Mouse (Mus musculus) thymus, postnatal 4 days (tissue): Measurements from ENCODE around the gene Cd180.
"Not testable (repeated sequence)": the region's sequence is repeated elsewhere in the genome, so short reads cannot be mapped to it uniquely, and the experiment has no call there.

ENCODE experiments used
- DNase-seq: peaks from one replicate; pipeline ENCODE4 v3.0.0; 2021

Cd180 gene

DNA sequence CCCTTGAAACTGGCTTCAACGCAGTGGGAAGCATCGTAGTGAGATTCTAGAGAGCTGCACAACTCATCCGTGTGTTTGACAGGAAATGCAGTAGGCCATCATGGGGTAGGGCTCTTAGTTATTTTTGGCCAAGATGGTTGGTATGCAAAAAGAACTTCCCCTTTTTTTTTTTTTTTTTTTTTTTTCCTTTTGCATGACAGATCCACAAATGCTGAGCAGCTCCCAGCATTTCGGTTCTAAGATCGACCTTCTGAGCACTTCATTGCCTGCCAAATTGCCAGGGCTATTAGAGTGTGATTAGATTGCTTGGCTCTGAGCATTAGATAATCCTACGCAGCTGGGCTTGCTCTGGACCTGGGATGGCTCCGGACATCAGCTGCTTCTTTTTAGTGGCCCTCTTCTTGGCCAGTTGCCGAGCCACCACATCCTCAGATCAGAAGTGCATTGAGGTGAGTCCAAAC is at the start of gene Cd180:
Cd180 (plus strand) TSS at position 218 of the 461 bp plus-strand sequence.
- DNase-seq: no peak

DNA sequence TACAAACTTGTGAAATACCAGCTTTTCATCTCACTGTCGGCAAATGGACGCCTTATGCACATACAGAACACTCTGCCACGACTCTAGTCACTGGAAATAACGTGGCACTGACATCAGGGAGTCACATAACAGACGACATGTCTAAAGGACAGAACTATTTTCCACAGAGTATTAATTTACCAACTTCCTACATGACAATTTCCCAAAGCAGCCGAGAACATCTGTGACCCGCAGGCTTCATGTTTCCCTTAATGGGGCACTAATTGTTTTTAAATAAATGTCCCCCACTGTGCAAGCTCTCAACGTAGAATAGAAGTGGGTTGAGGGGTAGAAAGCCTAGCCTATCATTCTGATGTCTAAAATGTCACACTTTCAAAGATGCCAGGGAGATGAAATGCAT is 49.0 kb upstream of the Cd180 start:
- no peak for DNase-seq

DNA sequence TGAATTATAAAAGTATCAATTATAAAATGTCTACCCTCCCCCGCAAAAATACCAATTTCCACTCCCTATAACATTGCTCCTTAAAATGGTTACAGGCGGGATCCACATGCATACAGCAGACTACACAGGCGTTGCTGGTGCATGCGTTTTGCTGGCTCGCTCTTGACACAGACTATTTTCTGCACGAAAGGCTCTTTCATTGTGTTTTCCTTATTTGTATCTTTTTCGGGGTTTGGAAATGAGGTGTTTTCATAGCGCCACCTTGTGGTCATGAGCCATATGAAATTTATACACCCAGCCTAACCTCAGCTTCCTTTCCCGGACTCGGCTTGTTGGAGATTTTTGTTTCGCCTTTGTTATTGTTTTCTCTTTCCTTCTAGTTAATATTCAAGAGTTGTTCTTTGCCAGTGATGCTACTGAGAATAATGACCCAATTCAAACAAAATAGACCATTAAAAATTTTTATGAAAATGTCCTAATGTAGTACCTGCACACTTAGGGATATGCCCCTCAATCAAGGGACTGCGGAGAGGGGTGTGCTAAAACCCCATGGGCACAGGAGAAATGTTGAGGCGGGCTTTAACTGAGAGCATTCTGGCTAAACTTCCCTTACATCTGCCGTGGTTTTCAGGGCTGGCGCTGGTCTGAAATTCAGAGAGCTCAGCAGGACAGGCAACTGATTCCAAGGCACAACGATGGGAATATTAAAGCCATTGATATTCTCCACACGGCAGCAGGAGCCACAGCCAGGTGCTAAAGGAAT is 48.4 kb upstream of the Cd180 start:
- DNase-seq: peak; percentile 79

DNA sequence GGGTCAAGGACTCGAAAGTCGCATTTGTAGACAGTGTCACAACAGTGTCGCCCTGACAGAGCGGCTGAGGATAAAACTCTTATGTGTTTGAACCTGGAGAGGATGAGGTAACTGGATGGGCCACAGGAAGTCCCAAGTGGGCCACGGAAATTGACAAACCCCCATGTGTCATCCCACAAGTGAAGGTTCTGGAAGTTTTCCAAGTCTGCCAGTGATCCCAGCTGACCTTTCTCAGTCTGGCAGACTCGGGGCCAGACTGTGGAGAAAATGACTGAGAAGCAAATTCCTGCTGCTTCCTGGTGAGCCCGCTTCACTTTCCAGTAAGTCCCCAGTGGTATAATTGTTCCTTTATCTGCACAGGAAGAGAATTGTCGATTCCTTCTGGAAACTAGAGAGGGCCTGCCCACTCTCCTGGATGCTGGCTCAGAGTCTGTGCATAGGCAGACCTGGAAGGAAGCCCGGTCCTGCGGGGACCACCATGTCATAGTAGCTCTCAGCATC is 47.0 kb upstream of the Cd180 start:
- DNase-seq: peak; percentile 36

DNA sequence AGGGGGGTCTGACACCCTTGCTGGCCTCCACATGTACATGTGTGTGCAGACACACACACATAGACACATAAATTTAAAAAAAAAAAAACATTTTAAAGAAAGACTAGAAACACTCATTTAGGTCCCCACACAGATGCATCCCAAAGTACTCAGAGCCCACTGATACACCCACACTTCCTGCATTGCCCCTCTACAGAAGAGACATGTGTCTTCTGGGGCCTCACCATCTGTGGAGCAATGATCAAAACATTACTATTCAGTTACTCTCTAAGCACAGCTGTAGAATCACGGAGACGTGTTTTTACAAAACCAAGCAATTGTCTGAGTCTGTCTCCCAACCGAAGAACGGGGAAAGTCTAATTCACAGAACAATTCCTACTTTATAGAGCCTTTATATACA is 45.8 kb upstream of the Cd180 start:
- peak; percentile 44 for DNase-seq

DNA sequence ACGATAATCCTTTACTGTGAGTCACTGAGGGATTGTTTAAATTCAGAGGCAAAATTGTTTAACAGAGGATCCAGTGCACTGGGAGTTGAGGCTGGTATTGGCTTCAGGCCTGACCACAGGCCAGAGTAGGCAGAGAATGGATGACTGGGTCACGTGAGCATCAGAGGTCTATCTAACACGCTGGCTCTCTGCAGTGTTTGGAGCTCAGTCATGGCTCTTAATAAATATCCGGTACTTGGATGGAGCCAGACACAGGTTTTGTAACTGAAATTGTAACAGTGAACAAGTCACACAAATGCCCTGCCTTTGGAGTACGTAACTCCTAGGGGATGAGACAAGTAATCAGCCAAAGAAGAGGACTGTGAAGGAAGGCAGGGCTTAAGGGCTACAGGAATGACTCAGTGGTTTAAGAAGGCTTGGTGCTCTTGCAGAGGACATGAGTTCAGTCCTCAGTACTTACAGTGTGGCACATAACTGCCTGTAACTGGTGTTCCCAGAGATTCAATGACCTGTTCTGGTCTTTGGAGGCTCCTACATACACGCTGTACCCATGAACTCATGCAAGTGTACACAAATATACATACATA is 41.0 kb upstream of the Cd180 start:
- DNase-seq: no peak

DNA sequence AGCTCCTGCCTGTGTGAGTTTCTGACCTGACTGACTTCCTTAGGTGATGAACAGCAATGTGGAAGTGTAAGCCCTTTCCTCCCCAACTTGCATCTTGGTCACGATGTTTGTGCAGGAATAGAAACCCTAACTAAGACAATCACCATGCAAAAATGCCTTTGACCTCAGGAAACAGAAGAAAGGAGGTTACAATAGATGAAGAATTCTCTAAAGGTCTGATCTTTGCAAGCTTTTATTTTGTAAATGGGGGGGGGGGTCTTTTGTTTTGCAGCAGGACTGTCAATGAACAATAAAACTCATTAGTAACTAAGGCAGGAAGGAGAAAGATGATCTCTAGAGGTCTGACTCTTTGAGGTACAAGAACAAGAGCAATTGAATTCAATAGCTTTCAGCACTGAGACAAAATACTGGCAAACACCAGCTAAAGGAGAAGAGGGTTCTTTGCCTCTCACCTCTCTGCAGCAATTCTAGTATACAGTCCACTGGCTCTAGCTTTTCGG is 38.2 kb upstream of the Cd180 start:
- no peak for DNase-seq

DNA sequence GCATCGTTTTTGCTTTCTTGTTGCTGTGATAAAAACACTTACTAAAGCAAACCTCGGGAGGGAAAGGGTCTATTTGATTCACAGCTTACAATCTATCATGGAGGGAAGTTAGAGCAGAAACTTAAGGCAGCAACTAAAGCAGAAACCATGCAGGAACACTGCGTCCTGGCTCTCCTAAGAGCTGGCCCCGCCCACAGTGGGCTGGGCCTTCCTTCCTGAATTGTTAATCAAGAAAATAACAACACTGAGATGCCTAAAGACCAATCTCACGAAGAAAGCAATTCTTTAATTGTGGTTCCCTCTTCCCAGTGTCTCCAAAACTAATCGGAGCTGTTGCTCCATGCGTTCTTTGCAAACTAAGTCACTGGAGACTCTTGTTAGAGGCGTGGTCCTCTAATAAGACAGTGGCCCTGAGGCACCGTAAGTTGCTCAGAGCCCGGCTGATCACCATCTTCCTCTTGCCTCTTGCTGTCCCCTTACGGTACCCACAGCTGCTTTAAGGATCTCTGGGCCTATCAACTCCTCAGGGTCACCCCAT is 37.1 kb upstream of the Cd180 start:
- peak; percentile 55 for DNase-seq

DNA sequence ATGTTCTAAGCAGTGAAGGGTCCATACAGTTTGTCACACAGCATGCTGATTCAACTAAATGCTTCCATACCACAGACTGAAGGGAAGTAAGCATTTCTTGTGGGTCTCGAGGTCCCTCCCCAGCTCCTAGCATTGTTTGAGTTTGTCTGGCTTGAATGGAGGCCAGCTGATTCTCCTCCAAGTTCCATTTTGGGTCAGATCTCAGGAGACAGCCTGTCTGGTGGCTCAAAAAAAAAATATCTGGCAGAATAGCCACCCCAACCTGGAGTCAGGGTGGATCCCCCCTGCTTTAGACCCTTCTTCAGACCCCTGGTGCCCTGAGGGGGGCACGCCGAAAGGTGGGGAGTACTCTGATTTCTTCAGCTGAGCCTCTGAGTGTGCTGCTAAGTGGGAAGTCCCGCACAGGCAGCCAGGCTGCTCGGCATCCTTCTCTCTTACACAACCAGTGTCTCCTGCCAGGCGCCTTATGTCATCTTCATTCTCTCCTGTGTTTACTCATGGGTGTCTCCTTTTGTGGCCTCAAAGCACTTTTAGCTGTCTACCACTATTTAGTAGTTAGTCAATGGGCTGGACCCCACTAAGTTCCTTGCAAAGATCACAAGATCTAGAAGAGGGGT is 35.0 kb upstream of the Cd180 start:
- DNase-seq: no peak

DNA sequence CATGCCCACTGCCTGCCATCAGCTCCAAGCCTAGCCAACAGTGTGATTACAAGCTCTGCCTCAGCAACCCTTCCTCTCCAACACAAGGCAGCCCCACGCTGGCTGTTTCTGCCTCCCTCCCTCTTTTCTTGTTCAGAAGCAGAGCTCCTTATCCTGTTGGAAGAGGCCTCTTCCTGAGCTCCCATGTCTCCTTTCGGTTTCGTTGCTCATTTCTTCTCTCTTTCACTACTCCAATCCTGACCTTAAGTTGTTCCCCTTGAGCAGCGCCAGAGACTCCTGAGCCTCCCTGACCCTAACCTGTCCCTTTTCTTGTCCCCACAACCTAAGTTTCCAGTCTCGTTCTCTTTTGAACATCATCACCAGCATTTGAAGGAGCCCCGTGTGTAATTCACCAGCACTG is 29.3 kb upstream of the Cd180 start:
- DNase-seq: peak; percentile 41

DNA sequence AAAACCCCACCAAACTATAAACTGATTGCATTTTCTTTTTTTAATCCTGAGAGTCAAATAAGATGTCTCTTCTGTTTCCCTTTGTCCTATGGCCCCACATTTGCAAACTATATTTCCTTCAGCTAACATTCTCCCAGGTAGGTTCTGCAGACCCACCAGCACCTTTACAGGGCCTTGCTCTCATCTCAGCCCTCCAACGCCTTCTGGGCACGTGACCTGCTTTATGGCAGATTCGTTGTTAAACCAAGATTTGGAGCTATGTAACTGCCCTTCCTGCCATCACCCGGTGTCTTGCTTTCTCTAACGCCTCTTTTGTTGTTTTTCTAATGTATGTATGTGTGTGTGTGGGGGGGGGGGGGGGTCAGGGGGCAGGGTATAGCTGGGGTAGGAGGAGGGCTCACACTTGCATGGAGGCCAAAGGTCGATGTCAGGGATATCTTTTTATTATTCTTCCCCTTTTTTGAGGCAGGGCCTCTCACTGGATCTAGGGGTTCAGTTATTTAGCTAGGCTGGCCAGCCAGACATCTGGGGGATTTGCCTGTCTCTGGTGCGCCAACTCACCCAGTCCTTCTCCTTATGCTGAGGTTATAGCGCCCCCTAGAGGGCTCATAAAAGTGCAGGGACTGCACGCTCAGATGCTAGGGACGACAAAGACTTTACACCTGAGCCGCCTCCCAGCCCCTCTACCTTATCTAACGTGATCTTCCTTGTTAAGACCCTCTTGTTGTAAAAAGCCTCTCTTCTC is 28.3 kb upstream of the Cd180 start:
- DNase-seq: peak; percentile 89

DNA sequence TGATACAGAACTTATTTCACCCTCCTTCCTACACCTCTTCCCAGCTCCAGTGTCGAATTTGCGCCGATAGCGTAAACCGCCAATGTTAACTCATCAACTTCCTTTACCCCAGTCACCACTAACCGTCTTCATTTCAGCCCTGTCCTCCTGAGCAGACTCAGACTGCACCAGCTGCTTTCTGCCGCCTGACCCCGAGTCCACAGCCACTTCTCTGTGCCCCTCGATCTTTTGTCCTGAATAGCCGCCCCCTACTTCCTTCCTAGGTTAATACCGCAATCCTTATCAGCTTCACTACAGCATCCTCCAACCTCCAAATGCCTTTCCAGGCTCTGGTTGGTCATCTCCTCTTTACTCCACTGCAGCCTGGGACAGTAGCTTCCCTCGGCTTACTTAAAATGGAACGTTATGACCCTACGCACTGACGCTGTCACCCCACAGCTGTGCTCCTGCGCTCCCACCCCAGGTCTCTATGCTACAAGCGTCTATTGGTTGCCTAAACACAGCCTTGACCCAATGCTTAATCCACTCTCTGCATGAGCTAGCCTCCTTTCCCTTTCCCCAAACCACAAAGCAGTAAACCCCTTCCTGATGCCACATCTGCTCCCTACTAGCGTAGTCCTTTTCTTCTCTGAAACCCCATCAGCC is 27.6 kb upstream of the Cd180 start:
- DNase-seq: peak; percentile 63

DNA sequence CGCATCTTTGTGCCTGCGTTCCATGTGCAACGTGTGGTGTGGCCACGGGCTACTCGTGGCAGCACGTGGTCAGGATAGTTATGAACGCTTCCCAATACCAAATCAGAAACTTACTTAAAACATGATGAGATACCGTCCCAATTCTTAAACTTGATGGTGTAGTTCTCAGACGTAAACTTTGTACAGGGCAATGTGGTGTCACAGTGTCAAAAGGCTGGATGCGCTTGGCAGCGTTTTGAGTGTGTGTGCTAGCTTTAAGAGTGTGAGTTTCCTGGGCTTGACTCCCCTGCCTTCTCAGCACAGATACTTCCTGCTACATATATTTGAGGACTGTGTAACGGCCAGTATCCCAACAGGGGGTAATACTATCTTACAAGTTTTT is 27.1 kb upstream of the Cd180 start:
- peak; percentile 56 for DNase-seq

DNA sequence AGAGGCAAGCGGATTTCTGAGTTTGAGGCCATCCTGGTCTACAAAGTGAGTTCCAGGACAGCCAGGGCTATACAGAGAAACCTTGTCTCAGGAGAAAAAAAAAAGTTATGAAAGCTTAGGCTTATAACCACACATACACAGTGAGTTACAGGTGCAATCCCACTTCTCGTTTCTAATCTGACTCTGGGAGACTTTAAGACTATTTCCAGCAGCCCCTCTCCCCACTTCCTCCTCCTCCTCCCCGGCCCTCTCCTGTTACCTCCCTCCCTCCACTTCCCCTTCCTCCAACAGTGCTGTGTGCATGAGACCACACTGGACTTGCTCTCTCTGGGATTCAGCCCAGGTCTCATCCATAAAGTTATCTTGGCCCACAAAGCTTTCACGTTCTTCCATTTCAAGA is 26.6 kb upstream of the Cd180 start:
- DNase-seq: no peak

DNA sequence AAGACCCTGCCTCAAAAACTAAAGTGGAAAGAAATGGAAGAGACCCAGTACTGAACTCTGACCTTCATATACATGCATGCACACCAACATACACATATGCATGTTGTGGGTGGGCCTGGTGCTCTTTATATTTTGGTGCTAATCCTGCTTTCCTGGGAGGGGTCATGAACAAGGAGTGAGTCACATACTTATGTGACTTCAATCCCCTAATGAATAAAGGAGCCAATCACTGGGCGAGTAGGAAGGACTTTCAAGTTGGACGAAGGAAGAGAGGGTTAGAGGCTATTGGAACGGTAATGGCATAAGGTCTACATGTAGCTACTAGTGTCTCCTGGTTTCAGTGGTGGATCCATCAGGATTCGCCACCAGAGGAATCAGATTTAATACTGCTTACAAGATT is 26.0 kb upstream of the Cd180 start:
- DNase-seq: no peak

DNA sequence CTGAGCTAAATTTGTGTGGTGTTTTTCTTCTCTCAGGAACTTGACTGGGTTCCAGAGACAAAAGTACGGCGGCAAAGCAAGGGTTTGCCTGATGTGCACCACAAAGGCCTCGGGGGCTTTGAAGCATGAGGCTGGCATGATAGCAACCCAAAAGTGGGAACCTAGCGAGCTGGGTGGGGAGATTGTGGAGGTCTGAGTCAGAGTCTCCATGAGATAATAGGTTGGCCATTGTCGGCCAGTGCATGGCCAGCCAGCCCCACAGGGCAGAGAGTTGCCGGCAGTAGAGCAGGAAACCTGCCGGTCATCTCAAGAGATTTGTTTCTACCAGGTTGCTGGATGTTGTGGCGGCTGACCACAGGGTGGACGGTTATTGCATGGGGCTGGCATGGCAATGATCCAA is 25.5 kb upstream of the Cd180 start:
- no peak for DNase-seq

DNA sequence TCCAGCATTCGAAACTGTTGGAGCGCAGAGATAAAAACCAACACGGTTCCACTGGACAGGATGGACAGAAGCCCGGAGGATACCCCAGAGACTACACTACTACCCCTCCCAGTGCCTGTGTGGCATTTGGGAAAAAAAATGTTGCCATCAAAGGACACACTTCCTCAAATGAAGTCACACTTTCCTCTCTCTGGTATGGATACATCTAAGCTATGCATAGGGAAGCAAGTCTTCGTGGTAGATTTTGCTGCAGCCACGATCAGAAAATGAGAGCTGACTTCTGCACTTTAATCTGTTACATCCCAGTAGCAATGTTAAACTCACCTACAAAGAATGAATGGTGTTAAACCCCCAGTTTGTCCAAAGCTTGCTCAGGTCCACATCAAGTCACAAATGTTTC is 24.4 kb upstream of the Cd180 start:
- DNase-seq: no peak

DNA sequence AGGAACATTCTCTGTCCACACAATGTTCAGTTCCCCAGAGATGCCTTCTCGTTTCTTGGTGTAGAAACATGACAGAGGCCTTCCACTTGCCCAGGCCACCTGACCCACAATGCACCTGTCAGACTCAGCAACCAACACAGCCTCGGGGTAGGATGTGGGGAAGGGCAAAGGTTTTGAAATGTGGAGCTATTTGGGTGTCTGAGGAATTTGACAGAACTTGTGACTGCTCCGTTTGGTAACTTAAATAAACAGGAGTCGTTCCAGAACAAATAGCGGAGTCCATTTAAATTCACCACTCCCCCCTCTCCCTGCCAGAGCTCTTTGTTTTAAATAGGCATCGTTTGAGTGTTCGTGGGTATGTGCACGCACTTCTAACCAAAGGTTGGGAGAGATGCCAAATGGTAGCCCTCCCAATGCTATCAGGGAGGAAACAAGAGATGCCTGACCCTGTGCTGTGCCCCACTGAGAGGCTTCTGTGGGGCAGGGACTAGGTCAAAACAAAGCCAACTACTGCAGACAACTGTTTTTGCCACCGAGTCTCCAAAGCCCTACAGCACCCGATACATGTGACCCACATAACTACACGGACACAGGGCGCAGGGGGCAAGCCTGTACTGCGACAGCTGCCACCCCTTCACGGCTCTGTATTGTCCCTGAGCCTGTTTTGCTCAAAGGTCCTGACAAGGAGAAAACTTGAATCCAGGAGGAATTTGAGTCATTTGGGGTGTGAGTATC is 23.7 kb upstream of the Cd180 start:
- DNase-seq: no peak

DNA sequence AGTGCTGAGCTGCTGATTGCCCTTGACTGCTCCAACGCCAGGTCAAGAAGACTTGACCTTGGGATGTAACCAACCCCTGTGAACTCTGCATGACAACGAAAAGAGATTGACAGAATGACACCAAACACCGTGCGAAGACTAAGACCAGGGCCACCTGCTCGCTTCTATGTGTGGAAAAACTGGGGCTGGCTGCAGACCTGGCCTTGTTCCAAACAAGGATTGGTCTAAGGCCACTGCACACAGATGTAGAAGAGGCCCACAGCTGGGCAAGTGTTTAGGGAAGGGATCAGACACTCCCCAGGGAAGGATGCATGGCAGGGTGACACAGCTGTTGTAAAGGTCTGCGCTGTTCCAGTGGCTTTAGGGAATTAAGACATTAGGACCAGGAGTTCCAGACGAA is 22.9 kb upstream of the Cd180 start:
- DNase-seq: no peak

DNA sequence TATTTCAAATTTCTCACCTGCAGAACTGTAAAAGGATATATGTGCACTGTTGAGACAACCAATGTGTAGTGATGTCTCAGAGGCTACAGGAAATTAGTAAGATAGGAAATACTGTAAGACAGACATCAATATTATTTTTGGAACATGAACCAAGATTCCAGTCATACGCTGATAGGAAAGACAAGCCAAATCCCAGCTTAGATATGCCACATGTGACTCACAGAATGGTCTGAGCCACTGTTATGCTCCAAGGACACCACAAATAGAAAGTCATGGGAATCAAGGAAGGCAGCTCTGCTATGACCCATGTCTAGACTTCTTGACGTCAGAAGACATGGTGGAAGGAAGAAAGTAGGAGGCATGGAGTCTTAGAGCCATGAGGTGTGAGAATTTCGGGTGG is 19.3 kb upstream of the Cd180 start:
- no peak for DNase-seq

DNA sequence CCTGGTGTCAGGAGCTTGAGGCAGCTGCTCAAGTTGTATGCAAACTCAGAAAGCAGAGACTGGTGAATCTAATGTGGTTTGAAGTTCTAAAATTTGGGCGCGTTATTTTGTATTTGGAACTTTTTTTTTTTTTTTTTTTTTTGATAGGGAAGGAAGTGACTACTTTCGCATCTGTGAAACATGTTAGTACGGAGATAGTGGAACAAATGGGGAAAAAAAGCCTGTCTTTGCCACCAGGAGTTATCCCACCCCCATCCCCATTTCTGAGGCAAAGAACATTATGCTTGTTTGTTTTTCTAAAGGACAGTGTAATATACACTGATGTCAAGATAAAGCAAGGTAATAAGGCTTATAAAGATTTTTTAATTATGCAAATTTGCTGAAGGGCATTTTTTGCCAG is 15.8 kb upstream of the Cd180 start:
- not testable (repeated sequence) for DNase-seq

DNA sequence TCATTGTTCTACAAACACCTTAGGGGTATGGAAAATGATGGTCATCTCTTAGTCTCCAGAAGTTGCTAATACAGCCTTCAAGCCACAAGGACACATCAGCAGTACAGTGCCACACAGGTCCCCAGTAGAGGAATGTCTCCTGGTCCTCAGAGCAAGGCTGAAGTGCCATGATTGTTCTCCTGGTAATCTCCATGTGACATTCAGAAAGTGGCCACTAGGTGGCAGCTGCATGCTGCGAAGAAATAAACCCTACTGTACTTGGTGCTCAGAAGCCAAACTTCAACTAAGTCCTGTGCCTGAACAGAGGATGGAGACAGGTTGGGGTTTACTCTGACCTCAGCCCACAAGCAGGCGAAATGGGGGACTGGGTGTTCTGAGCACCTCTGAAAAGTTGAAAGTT is 14.9 kb upstream of the Cd180 start:
- peak; percentile 83 for DNase-seq
